Comparison of ENCODE assay signal across 9 mouse cellular contexts in the genomic region with DNA sequence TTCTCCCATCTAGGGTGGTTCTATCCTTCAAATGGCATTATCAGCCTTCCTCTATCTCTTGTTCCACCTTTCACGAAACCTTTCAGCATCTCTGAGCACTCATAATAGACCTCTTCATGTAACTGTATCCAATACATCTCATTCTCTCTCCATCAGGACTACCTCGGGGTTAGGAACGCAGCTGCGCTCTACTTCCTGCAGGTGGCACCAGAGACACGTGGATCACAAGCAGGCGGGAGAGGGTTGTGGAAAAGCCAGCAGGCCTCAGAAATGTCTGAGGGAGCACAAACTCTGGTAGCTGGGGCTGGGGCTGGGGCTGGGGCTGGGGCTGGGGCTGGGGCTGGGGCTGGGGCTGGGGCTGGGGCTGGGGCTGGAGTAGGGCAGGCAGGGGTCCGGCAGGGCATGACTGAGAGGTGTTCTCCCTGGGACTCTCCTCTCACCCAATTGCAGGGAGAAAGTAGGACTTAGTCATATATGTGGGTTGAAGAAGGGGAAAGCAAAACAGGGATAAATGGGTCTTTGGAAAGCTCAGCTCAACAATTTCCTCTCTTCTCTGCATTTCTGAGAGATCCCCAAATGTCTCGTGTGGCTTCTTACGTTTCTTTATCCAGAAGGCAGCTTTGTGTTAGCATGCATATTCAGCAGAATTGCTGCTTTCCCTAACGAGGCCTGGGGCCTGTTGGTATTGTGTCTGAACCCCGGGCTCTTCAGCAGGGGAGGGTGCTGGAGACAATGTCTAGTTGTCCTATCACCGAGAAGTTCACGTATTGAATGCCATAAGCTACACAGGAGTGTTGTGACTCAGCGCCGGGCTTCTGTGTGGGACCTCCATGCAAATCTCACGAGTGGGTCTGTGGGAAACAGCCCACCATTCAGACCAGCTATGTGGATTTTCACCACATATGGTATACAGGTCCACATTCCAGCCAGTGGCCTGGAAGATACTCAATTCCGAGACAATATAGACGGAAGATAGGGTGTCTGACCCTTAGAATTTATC. TPM values are rescaled to one million over a fixed set of nuclear protein-coding genes. Genes with fewer than 3 reads are reported as not detected.
DNase-seq lines count a peak whose midpoint lies in the region; ATAC-seq and TF ChIP-seq lines count a peak whose summit lies in the region.
"Had no signal": no experiment of that assay in that cellular context is flagged by ENCODE, and none has a peak within 500 bp of the region (broad histone marks: within the 10 kb centered on the region; RNA-seq: fewer than 3 reads in every experiment).

No protein-coding gene starts in this region.

- peak; percentile 59 to 90 (median 80) for TF ChIP-seq CTCF in MEL (IDR thresholded peaks at IDR 0.05 in 2 of 3, conservative IDR thresholded peaks at IDR 0.05 in 1 of 3; ENCODE audit: control insufficient read depth in 1 of 3, insufficient read depth in 1 of 3, low read depth in 2 of 3, low read length in 3 of 3, poor library complexity in 1 of 3, severe bottlenecking in 1 of 3)
- peak; percentile 97 for TF ChIP-seq CTCF in forebrain, postnatal 0 days (IDR thresholded peaks at IDR 0.05; ENCODE audit: low read depth)

- peak; percentile 95 for ATAC-seq in forebrain, postnatal 0 days

- DNase-seq in MEL (ENCODE audit: low read depth, low spot score): peak; percentile 63
- DNase-seq in cerebellum, adult 11-12 months: peak; percentile 52
- DNase-seq in forebrain, postnatal 0 days: peak; percentile 93
- peak; percentile 83 for DNase-seq in hindbrain, embryonic 10.5 days (ENCODE audit: low spot score)
- peak; percentile 65 to 84 for DNase-seq in layer of hippocampus, adult 8-10 months (ENCODE audit: low spot score in 2 of 2)
- peak; percentile 84 for DNase-seq in lung, postnatal 14 days
- peak; percentile 87 for DNase-seq in retina, embryonic 14.5 days (ENCODE audit: low spot score)
- peak; percentile 47 for DNase-seq in urinary bladder, adult 2 months (ENCODE audit: low spot score)

- peak; percentile 82 for TF ChIP-seq RAD21 in MEL (IDR thresholded peaks at IDR 0.05; ENCODE audit: low read depth, low read length)

- no peaks in the 10 kb centered on the region for H3K27me3 ChIP-seq in MEL (ENCODE audit: control insufficient read depth in 1 of 2, insufficient read depth in 2 of 2, low read length in 2 of 2)
- H3K27me3 ChIP-seq in forebrain, postnatal 0 days (ENCODE audit: insufficient read depth, low read length): no peaks in the 10 kb centered on the region; the same call in 1 of the 2 replicates
- H3K27me3 ChIP-seq in hindbrain, embryonic 10.5 days (ENCODE audit: insufficient read depth, poor library complexity, severe bottlenecking): no peaks in the 10 kb centered on the region; the same call in 1 of the 2 replicates
- H3K27me3 ChIP-seq: megakaryocyte, embryonic 14.5 days had no signal

- H3K79me2 ChIP-seq in MEL (ENCODE audit: control insufficient read depth, insufficient read depth, low read length, poor library complexity): no peaks in the 10 kb centered on the region

- TF ChIP-seq EP300 in MEL (IDR thresholded peaks at IDR 0.05; ENCODE audit: low read depth in 1 of 2, low read length in 2 of 2): no peak

- no peak for TF ChIP-seq POLR2A in MEL (IDR thresholded peaks at IDR 0.05; ENCODE audit: control insufficient read depth in 1 of 2, insufficient read depth in 1 of 2, low read depth in 1 of 2, low read length in 2 of 2, poor library complexity in 1 of 2)

- no peak overlapping the region for H3K4me3 ChIP-seq in MEL (ENCODE audit: control insufficient read depth in 1 of 2, insufficient read depth in 1 of 2, low read depth in 2 of 2, low read length in 2 of 2)
- H3K4me3 ChIP-seq in forebrain, postnatal 0 days (ENCODE audit: low read depth, low read length): no peak overlapping the region
- H3K4me3 ChIP-seq in hindbrain, embryonic 10.5 days: no peak overlapping the region
- H3K4me3 ChIP-seq: megakaryocyte, embryonic 14.5 days had no signal

- no peaks in the 10 kb centered on the region for H3K9me3 ChIP-seq in MEL (replicated peaks; ENCODE audit: insufficient read depth, low read length)
- no peaks in the 10 kb centered on the region for H3K9me3 ChIP-seq in forebrain, postnatal 0 days (ENCODE audit: low read length)
- H3K9me3 ChIP-seq in hindbrain, embryonic 10.5 days: no peaks in the 10 kb centered on the region
- H3K9me3 ChIP-seq: megakaryocyte, embryonic 14.5 days had no signal

- WGBS in forebrain, postnatal 0 days: 31% methylated on average over 18 of the region's 18 CpGs
- WGBS in hindbrain, embryonic 10.5 days: 50% methylated on average over 18 of the region's 18 CpGs

- H3K9ac ChIP-seq in MEL (ENCODE audit: control insufficient read depth, low read depth, low read length, poor library complexity, severe bottlenecking): no peak overlapping the region
- no peak overlapping the region for H3K9ac ChIP-seq in forebrain, postnatal 0 days

- H3K4me2 ChIP-seq in forebrain, postnatal 0 days (ENCODE audit: low read depth): no peak overlapping the region

- H3K27ac ChIP-seq in MEL (ENCODE audit: control insufficient read depth, low read depth, low read length): no peak overlapping the region
- H3K27ac ChIP-seq in forebrain, postnatal 0 days (ENCODE audit: low read depth, low read length): no peak overlapping the region
- peak overlapping the region; percentile 74 for H3K27ac ChIP-seq in hindbrain, embryonic 10.5 days

- H3K36me3 ChIP-seq in MEL (ENCODE audit: control insufficient read depth in 1 of 2, insufficient read depth in 2 of 2, low read length in 2 of 2): no peaks in the 10 kb centered on the region
- H3K36me3 ChIP-seq in forebrain, postnatal 0 days (ENCODE audit: insufficient read depth): no peaks in the 10 kb centered on the region
- no peaks in the 10 kb centered on the region for H3K36me3 ChIP-seq in hindbrain, embryonic 10.5 days

- no peaks in the 10 kb centered on the region for H3K4me1 ChIP-seq in MEL (ENCODE audit: control insufficient read depth in 1 of 2, insufficient read depth in 2 of 2, low read length in 2 of 2)
- no peaks in the 10 kb centered on the region for H3K4me1 ChIP-seq in forebrain, postnatal 0 days (ENCODE audit: insufficient read depth)
- no peaks in the 10 kb centered on the region; the same call in 1 of the 2 replicates for H3K4me1 ChIP-seq in hindbrain, embryonic 10.5 days (replicated peaks)

TF ChIP-seq in MEL, 35 proteins besides CTCF, POLR2A, EP300 and RAD21:
- TF ChIP-seq MAX (IDR thresholded peaks at IDR 0.05; ENCODE audit: low read length): 0 out of 2 replicates have a peak, but pooled peaks have one; percentile 37
- no peak for TF ChIP-seq RCOR1 (IDR thresholded peaks at IDR 0.05; ENCODE audit: low read depth, low read length)
- no peak for TF ChIP-seq TCF12 (IDR thresholded peaks at IDR 0.05; ENCODE audit: low read depth, low read length)
- TF ChIP-seq ZC3H11A (IDR thresholded peaks at IDR 0.05; ENCODE audit: low read depth, low read length): peak; percentile 74
- no peak for TF ChIP-seq MYB (IDR thresholded peaks at IDR 0.05; ENCODE audit: low read depth, low read length)
- no peak for TF ChIP-seq MXI1 (IDR thresholded peaks at IDR 0.05; ENCODE audit: low read depth, low read length)
- peak; percentile 76 for TF ChIP-seq SMC3 (IDR thresholded peaks at IDR 0.05; ENCODE audit: low read depth, low read length)
- no peak for TF ChIP-seq BHLHE40 (IDR thresholded peaks at IDR 0.05; ENCODE audit: borderline replicate concordance, low read depth, low read length)
- TF ChIP-seq CHD1 (IDR thresholded peaks at IDR 0.05; ENCODE audit: low read depth, low read length): no peak
TF ChIP-seq in MEL: peak in this region for 3.

RNA-seq across cellular contexts. Expression of a gene that starts 22.9 kb away (rescaled TPM):
- total RNA-seq in MEL (2012; rRNA removed): not detected in 2 replicates
- polyA plus RNA-seq in MEL (2012; ENCODE audit: insufficient read depth in 1 of 2, insufficient read length in 2 of 2, low read depth in 1 of 2, low replicate concordance in 2 of 2, missing spikeins in 1 of 2): not detected
- 1.2 and 1.5 TPM in 2 replicates for total RNA-seq in forebrain, postnatal 0 days (2014; rRNA removed)
- 0.40 and 0.56 TPM in 2 replicates for polyA plus RNA-seq in forebrain, postnatal 0 days (2015; fragmentation: Nextera tagmentation; extraction: Ambion mirVana)
- 1.8 TPM in 2 replicates for polyA plus RNA-seq in hindbrain, embryonic 10.5 days (2016; fragmentation: Nextera tagmentation; extraction: Ambion mirVana)
- total RNA-seq in layer of hippocampus, adult 8-10 months (2022): 1 to 10 TPM; 1.1 to 2.6 (median 1.9) TPM
- 2.1 and 2.7 TPM in 2 replicates for polyA plus RNA-seq in urinary bladder, adult 2 months (2012; rRNA removed)

RNA-seq across cellular contexts. Expression of a gene that starts 44.4 kb away (rescaled TPM):
- not detected in 2 replicates for total RNA-seq in MEL (2012; rRNA removed)
- not detected for polyA plus RNA-seq in MEL (2012; ENCODE audit: insufficient read depth in 1 of 2, insufficient read length in 2 of 2, low read depth in 1 of 2, low replicate concordance in 2 of 2, missing spikeins in 1 of 2)
- total RNA-seq in forebrain, postnatal 0 days (2014; rRNA removed): not detected in 2 replicates
- polyA plus RNA-seq in forebrain, postnatal 0 days (2015; fragmentation: Nextera tagmentation; extraction: Ambion mirVana): not detected in 2 replicates
- polyA plus RNA-seq in hindbrain, embryonic 10.5 days (2016; fragmentation: Nextera tagmentation; extraction: Ambion mirVana): not detected in 2 replicates
- total RNA-seq in layer of hippocampus, adult 8-10 months (2022): under 1 TPM in 3 of 4 experiments, not detected in 1; 0.25 to 0.43 (median 0.38) TPM
- 0.07 and 0.23 TPM in 2 replicates for polyA plus RNA-seq in urinary bladder, adult 2 months (2012; rRNA removed)
